Mouse (Mus musculus) hindbrain, embryonic 14.5 days (tissue): ENCODE measurements around the gene Gm17720. TPM values are rescaled to one million over a fixed set of nuclear protein-coding genes. Genes with fewer than 3 reads are reported as not detected.
A peak's percentile ranks its signal among the peaks of the same experiment; 100 is the strongest.

Source experiments
- ATAC-seq: fragments of 200-750 bp; cut with Nextera tagmentation; 2 replicates; pipeline ENCODE4 v1.8.0; 2017; ENCODE audit warnings: moderate number of reproducible peaks, mild to moderate bottlenecking, moderate TSS enrichment, moderate library complexity; ENCODE audit not compliant: low FRiP score
- DNase-seq: peaks from one replicate; pipeline ENCODE4 v3.0.0-alpha.2; 2015; ENCODE audit warnings: low spot score
- H3K27ac ChIP-seq: fragments of 300-500 bp; sonication (generic); 2 replicates; pipeline ENCODE4 v1.5.1; 2014; ENCODE audit warnings: mild to moderate bottlenecking, moderate library complexity
- H3K27me3 ChIP-seq: fragments of 300-500 bp; sonication (generic); 2 replicates; pipeline ENCODE4 v1.6.1; 2014; ENCODE audit warnings: mild to moderate bottlenecking, low read length, mixed read lengths; ENCODE audit not compliant: control insufficient read depth, insufficient read depth
- H3K36me3 ChIP-seq: fragments of 300-500 bp; sonication (generic); replicated peaks from 2 replicates; pipeline ENCODE4 v1.6.1; 2014; ENCODE audit not compliant: control insufficient read depth, insufficient read depth
- H3K4me1 ChIP-seq: fragments of 300-500 bp; sonication (generic); replicated peaks from 2 replicates; pipeline ENCODE4 v1.6.1; 2014; ENCODE audit warnings: antibody characterized with exemption, low read length, mixed read lengths; ENCODE audit not compliant: control insufficient read depth, insufficient read depth
- H3K4me2 ChIP-seq: fragments of 300-500 bp; sonication (generic); replicated peaks from 2 replicates; pipeline ENCODE4 v1.6.1; 2014; ENCODE audit warnings: mild to moderate bottlenecking, moderate library complexity
- H3K4me3 ChIP-seq: fragments of 300-500 bp; sonication (generic); replicated peaks from 2 replicates; pipeline ENCODE4 v1.5.1; 2014; ENCODE audit warnings: mild to moderate bottlenecking, low read length
- H3K9ac ChIP-seq: fragments of 300-500 bp; sonication (generic); 2 replicates; pipeline ENCODE4 v1.6.1; 2014
- H3K9me3 ChIP-seq: fragments of 300-500 bp; sonication (generic); 2 replicates; pipeline ENCODE4 v1.6.1; 2016; ENCODE audit warnings: low read length; ENCODE audit not compliant: control insufficient read depth
- WGBS: fragments of 180-500 bp; shearing (Covaris S2); extraction: QIAGEN DNeasy Blood & Tissue Kit; methylation state at CpG from one replicate; pipeline ENCODE4 v1.1.7; 2014; 5-methylcytosine and 5-hydroxymethylcytosine counted together
- polyA plus RNA-seq: library from polyadenylated mRNA; unstranded; fragments of >200 nt; fragmentation: Nextera tagmentation; extraction: Ambion mirVana; gene quantifications from 2 replicates; pipeline ENCODE4 v1.2.1, GENCODE M21; 2014

The Gm17720 gene
- polyA plus RNA-seq, 1 experiment from 2014 or later = not detected

DNA sequence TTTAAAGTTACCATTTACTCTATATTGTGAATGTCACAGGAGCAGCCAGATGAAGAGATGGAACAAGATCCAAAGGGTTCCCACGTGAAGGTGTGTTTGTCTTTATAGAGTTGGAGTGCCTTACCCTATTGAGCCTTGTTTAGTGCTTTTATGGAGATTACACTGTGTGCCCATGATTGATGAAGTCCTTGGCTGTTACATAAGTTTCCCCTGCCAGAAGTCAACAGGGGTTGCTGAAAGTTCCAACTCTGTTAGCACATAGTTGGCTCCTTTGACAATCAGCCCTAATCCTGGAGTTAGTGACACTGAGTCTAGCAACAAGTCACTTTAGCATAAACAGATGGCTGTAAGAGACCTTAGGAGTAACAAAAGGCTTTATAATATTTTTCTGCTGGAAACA lies 10.7 kb downstream of the Gm17720 start:
- Histone ChIP-seq H3K27ac (no peak overlapping the region), H3K4me1 (no peaks in the 10 kb centered on the region), H3K9me3 (peaks cover 20% of the 10 kb centered on the region), H3K4me2 (no peak overlapping the region), H3K4me3 (no peak overlapping the region), H3K27me3 (no peaks in the 10 kb centered on the region), H3K9ac (no peak overlapping the region), H3K36me3 (peaks cover 40% of the 10 kb centered on the region)
- DNase-seq = peak; percentile 44
- WGBS = 51% methylated on average over 1 of the region's 1 CpGs
- no peak for ATAC-seq

DNA sequence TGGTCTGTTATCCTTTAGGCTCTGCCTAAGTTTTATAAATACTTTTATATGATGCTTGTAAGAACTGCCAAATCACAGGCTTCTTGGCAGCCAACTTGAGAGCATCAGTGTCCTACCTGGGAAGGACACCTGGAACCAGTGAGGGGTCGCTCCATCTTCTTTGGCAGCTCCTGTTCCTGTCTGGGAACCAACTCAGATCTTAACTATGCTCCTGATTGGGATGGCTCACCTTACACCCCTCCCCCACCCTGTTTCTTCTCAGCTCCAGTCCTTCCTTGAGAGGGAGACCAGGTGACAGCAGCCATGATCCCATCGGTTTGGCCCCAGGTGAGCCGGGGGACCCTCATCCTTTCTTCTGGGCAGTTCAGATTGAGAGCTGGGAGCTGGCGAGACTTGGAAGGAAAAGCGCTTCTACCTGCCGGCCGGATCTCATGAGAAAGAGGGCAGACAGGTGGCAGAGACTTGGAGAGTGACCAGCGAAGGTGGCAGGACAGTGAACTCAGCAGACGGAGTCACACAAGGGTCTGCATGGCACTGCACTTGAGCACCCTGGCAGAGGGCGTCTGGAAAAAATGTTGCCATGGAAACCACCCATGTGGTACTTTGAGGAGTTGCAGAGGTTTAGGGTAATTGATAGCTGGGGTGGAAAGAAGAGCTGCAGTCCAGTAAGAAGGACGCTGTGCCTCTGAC lies 20.0 kb downstream of the Gm17720 start:
- Histone ChIP-seq H3K9ac (no peak overlapping the region), H3K4me1 (peaks cover 14% of the 10 kb centered on the region; the same call in 1 of the 2 replicates), H3K36me3 (peaks cover 52% of the 10 kb centered on the region), H3K27ac (no peak overlapping the region), H3K4me2 (no peak overlapping the region), H3K4me3 (no peak overlapping the region), H3K27me3 (no peaks in the 10 kb centered on the region), H3K9me3 (peaks cover 12% of the 10 kb centered on the region; the same call in 1 of the 2 replicates)
- DNase-seq (no peak), ATAC-seq (no peak)
- WGBS = 82% methylated on average over 11 of the region's 11 CpGs

DNA sequence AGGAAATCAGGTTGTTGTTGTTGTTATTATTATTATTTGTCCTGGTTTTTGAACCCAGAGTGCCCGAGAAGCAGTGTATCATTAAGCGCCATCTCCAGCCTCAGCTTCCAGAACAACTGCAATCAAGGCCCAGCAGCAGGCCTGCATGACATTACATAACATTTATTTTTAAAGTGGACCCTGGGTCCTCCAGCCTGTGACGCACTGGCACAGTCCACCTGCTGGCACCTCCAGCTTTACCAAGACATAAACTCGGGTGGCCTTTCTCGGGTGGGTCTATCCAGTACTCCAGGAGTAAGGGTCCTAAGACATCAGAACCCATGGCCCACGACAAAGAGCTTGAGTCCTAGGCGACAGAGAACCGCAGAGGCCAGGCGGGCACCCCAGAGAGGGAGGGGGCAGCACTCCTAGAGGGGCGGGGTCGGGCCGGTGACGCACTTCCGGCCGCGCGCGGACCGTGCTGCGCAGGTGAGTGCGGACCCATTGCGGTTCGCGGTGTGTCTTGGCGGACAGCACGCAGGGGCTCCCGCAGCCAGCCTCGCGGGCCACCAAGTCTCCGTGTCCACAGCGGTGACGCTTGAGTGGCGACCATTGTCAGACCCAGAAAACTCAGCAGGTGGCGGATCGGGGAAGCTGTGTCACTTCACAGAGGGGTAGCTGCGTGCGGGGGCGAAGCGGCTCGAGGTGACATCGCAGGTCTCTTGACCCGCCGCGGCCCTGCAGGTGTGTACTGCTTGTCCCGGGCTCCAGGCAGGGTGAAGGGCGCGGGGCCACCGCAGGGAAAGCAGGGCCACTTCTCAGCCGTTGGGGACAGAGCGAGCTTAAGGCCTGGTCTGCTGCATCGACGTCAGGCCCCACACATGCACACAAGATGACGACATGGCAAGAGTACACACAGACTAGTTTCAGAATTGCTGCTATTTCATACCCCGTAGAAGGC lies 23.0 kb downstream of the Gm17720 start, which contains the start of gene Zfp612:
Gene Zfp612 (plus strand): TSS at position 465 of the 940 bp plus-strand sequence.
- H3K4me1 ChIP-seq = peaks cover 14% of the 10 kb centered on the region; the same call in 1 of the 2 replicates
- H3K36me3 ChIP-seq = peaks cover 24% of the 10 kb centered on the region
- peak within 1 kb of the TSS; percentile 78 for H3K9ac ChIP-seq
- DNase-seq (peak; percentile 75), ATAC-seq (peak; percentile 94)
- WGBS = 7% methylated on average over 54 of the region's 54 CpGs
- no peaks in the 10 kb centered on the region for H3K27me3 ChIP-seq
- H3K4me3 ChIP-seq = peak within 1 kb of the TSS; percentile 62
- peak within 1 kb of the TSS; percentile 78 for H3K4me2 ChIP-seq
- peak within 1 kb of the TSS; percentile 15; the same call in 1 of the 2 replicates for H3K27ac ChIP-seq
- no peaks in the 10 kb centered on the region for H3K9me3 ChIP-seq

DNA sequence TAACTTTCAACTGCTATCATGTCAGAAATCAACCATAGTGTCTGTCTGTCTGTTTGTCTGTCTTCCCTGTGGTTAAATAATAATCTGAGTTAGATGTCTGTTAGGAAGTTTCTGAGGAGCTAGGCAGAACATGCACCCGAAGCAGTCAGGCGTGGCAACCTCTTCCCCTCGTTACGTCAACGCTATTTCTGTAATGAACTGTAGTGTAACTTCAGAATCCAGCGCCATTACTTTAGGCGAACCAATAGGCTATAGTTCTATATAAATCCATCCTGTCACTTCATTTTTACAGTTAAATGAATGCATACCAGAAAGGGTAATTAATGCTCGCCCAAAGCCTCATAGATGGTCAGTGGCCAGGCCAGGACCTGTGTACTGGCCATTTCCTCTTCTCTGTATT lies 28.1 kb downstream of the Gm17720 start:
- no peak for ATAC-seq
- Histone ChIP-seq H3K27ac (no peak overlapping the region), H3K4me1 (no peaks in the 10 kb centered on the region), H3K9me3 (no peaks in the 10 kb centered on the region), H3K36me3 (no peaks in the 10 kb centered on the region), H3K9ac (no peak overlapping the region), H3K4me3 (no peak overlapping the region), H3K27me3 (no peaks in the 10 kb centered on the region), H3K4me2 (no peak overlapping the region)
- DNase-seq = no peak
- 86% methylated on average over 8 of the region's 8 CpGs for WGBS

DNA sequence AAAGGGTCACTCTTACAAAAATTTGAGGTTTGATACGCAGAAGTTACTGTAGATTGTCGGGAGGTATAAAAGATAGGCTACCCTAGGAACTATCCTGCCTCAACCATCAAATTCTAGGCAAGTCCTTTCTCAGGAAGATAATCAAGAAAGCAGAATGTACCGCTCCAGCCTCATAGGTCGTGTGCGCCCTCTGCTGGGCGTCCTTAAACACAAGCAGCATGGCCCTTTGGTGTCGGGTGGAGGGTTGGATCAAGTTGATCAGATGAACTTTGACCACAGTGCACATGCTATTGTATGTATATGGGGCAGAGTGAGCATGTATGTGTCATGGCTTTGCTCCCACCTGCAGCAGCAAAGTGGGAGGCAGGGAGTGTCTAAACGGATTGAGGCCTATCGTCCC lies 31.0 kb downstream of the Gm17720 start:
- H3K9me3 ChIP-seq = no peaks in the 10 kb centered on the region
- no peak overlapping the region for H3K9ac ChIP-seq
- no peak overlapping the region for H3K4me2 ChIP-seq
- H3K27ac ChIP-seq = no peak overlapping the region
- no peaks in the 10 kb centered on the region for H3K36me3 ChIP-seq
- 17% methylated on average over 9 of the region's 9 CpGs for WGBS
- H3K4me3 ChIP-seq = no peak overlapping the region
- DNase-seq (peak; percentile 82), ATAC-seq (no peak)
- no peaks in the 10 kb centered on the region for H3K4me1 ChIP-seq
- no peaks in the 10 kb centered on the region for H3K27me3 ChIP-seq

DNA sequence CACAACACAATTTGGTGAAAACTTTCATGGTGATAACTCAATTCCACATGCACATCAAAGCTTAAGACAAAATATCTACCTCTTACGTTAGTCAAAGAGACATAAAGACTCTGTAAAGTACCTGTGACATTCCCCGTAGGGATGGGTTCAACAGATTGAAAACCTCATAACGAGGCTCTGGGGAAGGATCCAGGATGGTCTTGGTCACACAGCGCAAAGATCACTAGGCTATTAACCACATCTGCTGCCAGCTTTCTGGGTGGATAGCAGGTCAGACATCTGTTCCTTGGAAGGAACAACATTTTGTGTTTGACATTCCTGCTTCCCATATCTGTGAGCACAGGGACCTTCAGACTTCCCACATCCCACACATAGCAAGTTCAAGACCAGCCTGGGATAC lies 32.8 kb downstream of the Gm17720 start:
- Histone ChIP-seq H3K4me3 (no peak overlapping the region), H3K36me3 (no peaks in the 10 kb centered on the region), H3K9me3 (no peaks in the 10 kb centered on the region), H3K4me2 (no peak overlapping the region), H3K4me1 (no peaks in the 10 kb centered on the region), H3K27ac (no peak overlapping the region), H3K27me3 (no peaks in the 10 kb centered on the region), H3K9ac (no peak overlapping the region)
- no peak for ATAC-seq
- WGBS = 84% methylated on average over 4 of the region's 4 CpGs
- no peak for DNase-seq

DNA sequence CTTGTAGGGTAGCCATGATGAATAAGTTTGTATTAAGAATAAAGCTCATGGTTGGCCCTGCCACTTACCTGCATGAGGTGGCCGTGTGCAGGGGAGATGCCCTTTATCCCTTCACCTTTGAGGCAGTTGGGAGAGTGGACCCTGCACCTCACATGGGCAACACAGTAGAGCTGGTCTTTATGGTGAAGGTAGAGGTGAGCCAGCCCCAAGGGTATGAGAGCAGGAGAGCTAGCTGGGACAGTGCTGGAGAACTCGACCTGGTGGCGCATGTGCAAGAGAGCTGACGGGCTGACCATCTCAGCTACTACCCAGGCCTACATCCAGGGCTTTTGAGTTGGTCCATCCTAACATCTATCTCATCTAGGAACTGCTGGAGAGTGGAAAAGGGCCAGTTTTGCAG lies 36.9 kb downstream of the Gm17720 start:
- Histone ChIP-seq H3K9me3 (no peaks in the 10 kb centered on the region), H3K4me2 (no peak overlapping the region), H3K36me3 (no peaks in the 10 kb centered on the region), H3K4me1 (no peaks in the 10 kb centered on the region), H3K9ac (no peak overlapping the region), H3K27me3 (no peaks in the 10 kb centered on the region), H3K27ac (no peak overlapping the region), H3K4me3 (no peak overlapping the region)
- ATAC-seq = no peak
- WGBS = 87% methylated on average over 4 of the region's 4 CpGs
- DNase-seq = no peak

DNA sequence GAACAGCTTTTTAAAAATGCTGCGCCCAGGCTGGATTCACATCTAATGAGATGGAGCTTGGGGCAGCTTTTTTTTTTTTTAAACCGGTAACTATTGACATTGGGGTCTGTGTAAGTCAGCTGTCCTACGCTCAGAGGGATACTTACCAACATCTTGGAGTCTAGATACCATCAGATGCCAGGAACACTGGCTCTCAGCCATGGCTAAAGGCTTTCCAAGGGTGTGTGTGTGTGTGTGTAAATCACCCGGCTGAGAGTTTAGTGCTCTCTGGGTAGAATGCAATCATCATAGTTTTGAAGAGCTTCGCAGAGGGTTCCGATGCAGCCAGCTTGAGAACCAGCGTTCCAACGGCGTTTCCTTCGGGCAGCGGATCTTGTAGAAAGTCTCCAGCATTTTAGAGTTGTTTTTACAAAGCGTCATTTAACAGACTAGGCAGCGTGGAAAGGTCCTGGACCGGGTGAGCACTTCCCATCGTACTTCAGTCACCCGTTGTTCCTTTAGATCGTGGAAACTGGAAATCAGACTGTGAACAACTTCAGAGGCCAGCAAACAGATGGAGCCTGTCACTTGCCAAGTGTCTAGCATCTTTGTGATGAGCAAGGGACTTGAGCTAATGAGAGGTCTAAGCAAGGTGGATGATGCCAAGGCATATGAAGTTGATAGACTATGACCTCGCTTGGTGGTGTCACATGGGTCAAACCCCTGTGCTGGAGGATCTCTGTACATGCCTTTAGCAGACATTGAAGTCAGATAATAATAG lies 37.8 kb downstream of the Gm17720 start:
- no peak for DNase-seq
- Histone ChIP-seq H3K9me3 (no peaks in the 10 kb centered on the region), H3K9ac (no peak overlapping the region), H3K36me3 (no peaks in the 10 kb centered on the region), H3K4me1 (no peaks in the 10 kb centered on the region), H3K4me2 (no peak overlapping the region), H3K4me3 (no peak overlapping the region), H3K27me3 (no peaks in the 10 kb centered on the region), H3K27ac (no peak overlapping the region)
- ATAC-seq = no peak
- 96% methylated on average over 18 of the region's 18 CpGs for WGBS

DNA sequence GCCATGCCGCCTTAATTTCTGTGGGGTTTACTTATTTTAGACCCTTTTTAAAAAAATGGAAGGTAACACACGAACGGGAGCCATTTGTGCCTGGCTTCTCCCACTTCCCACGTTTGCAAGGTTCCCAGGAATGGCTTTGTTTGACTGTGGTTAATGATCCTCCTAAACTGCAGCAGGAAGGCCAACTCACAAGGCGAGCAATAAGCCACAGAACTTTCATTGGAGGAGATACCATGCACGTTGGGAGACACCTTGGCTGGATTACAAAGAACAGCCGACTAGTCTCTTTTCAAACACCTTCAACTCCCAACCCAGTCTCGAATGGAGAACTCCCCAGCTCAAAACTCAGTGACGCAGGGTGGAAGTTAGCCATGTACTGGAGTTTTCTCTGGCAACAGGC lies 38.4 kb downstream of the Gm17720 start:
- DNase-seq (no peak), ATAC-seq (no peak)
- H3K36me3 ChIP-seq = no peaks in the 10 kb centered on the region
- H3K9ac ChIP-seq = no peak overlapping the region
- no peak overlapping the region for H3K27ac ChIP-seq
- H3K4me2 ChIP-seq = no peak overlapping the region
- 78% methylated on average over 9 of the region's 9 CpGs for WGBS
- H3K4me1 ChIP-seq = no peaks in the 10 kb centered on the region
- H3K9me3 ChIP-seq = no peaks in the 10 kb centered on the region
- H3K27me3 ChIP-seq = no peaks in the 10 kb centered on the region
- H3K4me3 ChIP-seq = no peak overlapping the region
